Mouse (Mus musculus) subcutaneous adipose tissue, adult 2 months (tissue): ENCODE data around the gene Lalba. TPM values are rescaled to one million over a fixed set of nuclear protein-coding genes. Genes with fewer than 3 reads are reported as not detected.

Experiments used
- polyA plus RNA-seq: library from polyadenylated mRNA; depleted of rRNA; stranded (reverse); fragments of >200 nt; gene quantifications from 2 replicates; pipeline ENCODE4 v1.2.3, GENCODE M21; 2012; ENCODE audit warnings: low replicate concordance; rRNA removed

The Lalba gene
- 0.93 TPM in 1 of 2 replicates, not detected in the other for polyA plus RNA-seq

GRCm38 (mm10) chr15:98482701-98483100 lies at the start of gene Lalba:
Gene Lalba, minus strand, starts transcription at chr15:98482721.

GRCm38 (mm10) chr15:98492102-98492501 lies 9.6 kb upstream of the Lalba start, which contains the start of gene Olfr279:
Gene Olfr279, plus strand, starts transcription at chr15:98492402.

GRCm38 (mm10) chr15:98469596-98469995 lies 12.9 kb downstream of the Lalba start, which contains the start of gene OR5BS1P:
Gene OR5BS1P, plus strand, starts transcription at chr15:98469896.

DNA sequence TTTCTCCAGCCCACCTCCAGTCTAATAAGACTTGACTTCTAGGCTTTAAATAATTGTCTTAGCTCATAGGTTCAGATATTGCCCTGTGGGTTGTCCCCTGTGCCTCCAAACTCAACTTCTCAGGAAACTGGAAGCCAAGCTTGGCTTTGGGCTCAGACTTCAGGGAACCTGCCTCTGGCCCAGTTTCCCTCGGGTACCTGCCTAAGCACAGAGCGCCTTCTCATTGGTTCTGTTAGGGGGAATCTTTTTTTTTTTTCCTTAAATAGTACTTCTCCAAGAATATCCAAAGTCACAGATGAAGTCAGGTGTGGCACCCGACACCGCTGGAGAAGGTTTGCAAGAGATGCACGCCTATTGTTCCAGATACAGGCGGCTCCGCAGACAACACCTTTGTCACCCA lies 30.2 kb downstream of the Lalba start, which contains the start of gene Olfr281:
Gene Olfr281, plus strand, starts transcription at position 301 of the 400 bp plus-strand sequence.

GRCm38 (mm10) chr15:98430925-98431324 lies 51.6 kb downstream of the Lalba start, which contains the start of gene Olfr282:
Gene Olfr282, plus strand, starts transcription at chr15:98431225.

Other genes with a start within 250 kb of the Lalba start
- not detected in 2 replicates for gene Olfr286, start 248.3 kb downstream of the Lalba start, polyA plus RNA-seq
- gene H1fnt, start 225.4 kb downstream of the Lalba start, polyA plus RNA-seq, result not detected in 2 replicates
- 2.9 and 4.3 TPM in 2 replicates for gene Zfp641, start 186.6 kb downstream of the Lalba start, polyA plus RNA-seq
- gene Olfr285, start 165.4 kb downstream of the Lalba start, polyA plus RNA-seq, result not detected in 2 replicates
- gene Olfr284, start 141.7 kb downstream of the Lalba start, polyA plus RNA-seq, result not detected in 2 replicates
- gene Olfr283, start 101.8 kb downstream of the Lalba start, polyA plus RNA-seq, result not detected in 2 replicates
- not detected in 2 replicates for gene Olfr282, start 51.5 kb downstream of the Lalba start, polyA plus RNA-seq
- gene Olfr281, start 30.1 kb downstream of the Lalba start, polyA plus RNA-seq, result not detected in 2 replicates
- not detected in 2 replicates for gene OR5BS1P, start 12.8 kb downstream of the Lalba start, polyA plus RNA-seq
- gene Olfr279, start 9.7 kb upstream of the Lalba start, polyA plus RNA-seq, result not detected in 2 replicates
- 34.5 and 55.4 TPM in 2 replicates for gene Kansl2, start 51.5 kb upstream of the Lalba start, polyA plus RNA-seq
- 9.7 and 16.1 TPM in 2 replicates for gene Ccnt1, start 88.2 kb upstream of the Lalba start, polyA plus RNA-seq
- 0.73 TPM in 1 of 2 replicates, not detected in the other for gene 4930415O20Rik, start 88.3 kb upstream of the Lalba start, polyA plus RNA-seq
- 107 and 116 TPM in 2 replicates for gene Adcy6, start 127.4 kb upstream of the Lalba start, polyA plus RNA-seq
- 21.0 and 124 TPM in 2 replicates for gene Cacnb3, start 148.1 kb upstream of the Lalba start, polyA plus RNA-seq
- gene Ddx23, start 180.2 kb upstream of the Lalba start, polyA plus RNA-seq, result 29.0 and 48.5 TPM in 2 replicates
- 4.4 and 5.4 TPM in 2 replicates for gene Rnd1, start 194.7 kb upstream of the Lalba start, polyA plus RNA-seq
- 0.09 and 1.4 TPM in 2 replicates for gene Ccdc65, start 225.5 kb upstream of the Lalba start, polyA plus RNA-seq
- gene Fkbp11, start 245.5 kb upstream of the Lalba start, polyA plus RNA-seq, result 8.5 and 30.4 TPM in 2 replicates